Mouse (Mus musculus) lung, embryonic 14.5 days (tissue): Measurements from ENCODE around the gene Naip2. TPM values are rescaled to one million over a fixed set of nuclear protein-coding genes. Genes with fewer than 3 reads are reported as not detected.

ENCODE experiments used
- ATAC-seq: fragments of 200-750 bp; cut with Nextera tagmentation; 2 replicates; pipeline ENCODE4 v1.8.0; 2017; ENCODE audit warnings: mild to moderate bottlenecking, moderate TSS enrichment, moderate library complexity; ENCODE audit not compliant: insufficient read depth
- DNase-seq: peaks from one replicate; pipeline ENCODE4 v3.0.0-alpha.2; 2015
- H3K27ac ChIP-seq: fragments of 300-500 bp; sonication (generic); 2 replicates; pipeline ENCODE4 v1.5.1; 2014; ENCODE audit warnings: low read depth, mild to moderate bottlenecking, moderate library complexity
- H3K27me3 ChIP-seq: fragments of 300-500 bp; sonication (generic); 2 replicates; pipeline ENCODE4 v1.6.1; 2014; ENCODE audit warnings: low read length, control low read depth; ENCODE audit not compliant: insufficient read depth
- H3K36me3 ChIP-seq: fragments of 300-500 bp; sonication (generic); 2 replicates; pipeline ENCODE4 v1.6.1; 2014; ENCODE audit warnings: control low read depth; ENCODE audit not compliant: insufficient read depth
- H3K4me1 ChIP-seq: fragments of 300-500 bp; sonication (generic); 2 replicates; pipeline ENCODE4 v1.6.1; 2014; ENCODE audit warnings: antibody characterized with exemption, control low read depth; ENCODE audit not compliant: insufficient read depth
- H3K4me2 ChIP-seq: fragments of 300-500 bp; sonication (generic); 2 replicates; pipeline ENCODE4 v1.6.1; 2014; ENCODE audit warnings: mild to moderate bottlenecking
- H3K4me3 ChIP-seq: fragments of 300-500 bp; sonication (generic); 2 replicates; pipeline ENCODE4 v1.5.1; 2014; ENCODE audit warnings: low read depth, low read length
- H3K9ac ChIP-seq: fragments of 300-500 bp; sonication (generic); 2 replicates; pipeline ENCODE4 v1.6.1; 2014
- H3K9me3 ChIP-seq: fragments of 300-500 bp; sonication (generic); 2 replicates; pipeline ENCODE4 v1.6.1; 2016; ENCODE audit warnings: low read depth, low read length, control low read depth
- CTCF ChIP-seq: IDR thresholded peaks from 2 replicates; pipeline ENCODE4 v1.5.1; 2016; ENCODE audit warnings: antibody characterized with exemption, low read depth
- WGBS: fragments of 180-500 bp; shearing (Covaris S2); extraction: QIAGEN DNeasy Blood & Tissue Kit; methylation state at CpG from one replicate; pipeline ENCODE4 v1.1.7; 2014; 5-methylcytosine and 5-hydroxymethylcytosine counted together
- polyA plus RNA-seq: library from polyadenylated mRNA; unstranded; fragments of >200 nt; fragmentation: Nextera tagmentation; extraction: Ambion mirVana; gene quantifications from 2 replicates; pipeline ENCODE4 v1.2.1, GENCODE M21; 2014

The Naip2 gene
- polyA plus RNA-seq, 1 experiment from 2014 or later = 0.43 TPM

DNA sequence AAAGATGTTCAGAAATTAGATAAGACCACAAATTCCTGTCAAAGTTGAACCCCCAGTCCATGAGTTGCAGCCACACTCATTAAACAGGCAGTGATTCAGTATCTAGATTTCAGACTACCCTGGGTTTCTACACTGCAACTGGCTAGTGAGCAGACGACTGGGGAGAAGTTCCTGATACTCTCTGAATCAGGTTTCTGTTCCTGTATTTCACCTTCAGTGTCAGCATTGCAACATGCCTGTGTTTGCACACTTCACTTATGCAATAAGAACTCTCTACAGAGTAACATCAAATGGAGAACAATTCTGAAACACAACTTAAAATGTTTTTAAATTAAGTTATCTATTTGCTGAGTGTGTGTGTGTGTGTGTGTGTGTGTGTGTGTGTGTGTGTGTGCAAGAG, 49.2 kb downstream of the Naip2 start:
- Histone ChIP-seq H3K27ac (no peak overlapping the region), H3K4me3 (no peak overlapping the region), H3K27me3 (no peaks in the 10 kb centered on the region), H3K36me3 (no peaks in the 10 kb centered on the region), H3K4me1 (no peaks in the 10 kb centered on the region), H3K9me3 (no peaks in the 10 kb centered on the region), H3K4me2 (no peak overlapping the region), H3K9ac (no peak overlapping the region)
- no peak for TF ChIP-seq CTCF
- no peak for ATAC-seq
- no peak for DNase-seq
- WGBS = 42% methylated on average over 1 of the region's 1 CpGs

DNA sequence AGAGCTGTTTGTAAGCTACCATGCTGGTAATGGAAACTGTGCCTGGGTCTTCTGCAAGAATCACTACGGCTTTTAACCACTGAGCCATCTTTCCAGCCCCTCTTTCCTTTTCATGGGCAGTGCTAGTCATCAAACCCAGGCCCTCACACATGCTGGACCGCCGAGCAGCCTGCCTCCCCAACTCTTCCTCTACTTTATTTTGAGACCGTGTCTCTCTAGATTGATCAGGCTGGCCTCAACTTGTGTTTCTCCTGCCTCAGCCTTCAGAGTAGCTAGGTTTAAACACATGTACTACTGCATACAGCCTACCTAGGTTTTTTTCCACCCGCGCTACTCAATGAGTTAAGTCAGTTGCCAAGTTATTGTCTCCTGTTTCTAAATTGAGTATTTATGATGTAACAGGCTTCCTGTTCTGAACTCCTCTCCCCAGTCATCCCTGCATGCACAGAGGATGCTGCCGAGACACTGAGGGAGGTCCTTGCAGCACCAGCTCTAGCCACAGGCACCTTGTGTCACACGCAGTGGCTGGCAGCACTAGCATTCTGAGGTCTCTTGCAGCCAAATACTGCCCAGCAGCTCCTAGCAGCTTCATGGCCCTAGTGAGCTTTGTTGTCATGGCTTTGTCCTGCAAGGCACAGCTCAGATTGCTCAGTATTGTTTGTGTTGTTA, 60.1 kb downstream of the Naip2 start:
- Histone ChIP-seq H3K4me1 (no peaks in the 10 kb centered on the region), H3K4me3 (no peak overlapping the region), H3K4me2 (no peak overlapping the region), H3K9me3 (no peaks in the 10 kb centered on the region), H3K27ac (no peak overlapping the region), H3K9ac (no peak overlapping the region), H3K36me3 (peaks cover 22% of the 10 kb centered on the region), H3K27me3 (no peaks in the 10 kb centered on the region)
- no peak for ATAC-seq
- 77% methylated on average over 8 of the region's 8 CpGs for WGBS
- DNase-seq = no peak
- TF ChIP-seq CTCF = no peak

DNA sequence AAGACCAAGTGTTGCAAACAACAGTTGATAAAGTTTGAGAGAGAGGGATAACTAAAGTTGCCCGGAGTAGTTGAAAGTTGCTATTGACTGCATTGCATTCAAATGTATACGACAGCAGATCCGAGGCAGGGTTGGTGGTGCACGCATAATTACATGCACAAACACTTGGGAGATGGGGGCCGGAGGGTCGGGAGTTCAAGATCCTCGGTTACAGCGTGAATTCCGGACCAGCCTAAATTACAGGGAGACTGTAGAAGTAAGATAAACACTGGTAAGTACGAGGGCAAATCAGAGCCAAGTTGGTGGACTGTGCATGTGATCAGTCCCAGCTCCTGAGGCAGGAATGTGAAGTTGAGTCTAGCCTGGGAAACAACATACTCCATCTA, 76.6 kb downstream of the Naip2 start:
- WGBS = 2% methylated on average over 10 of the region's 10 CpGs

DNA sequence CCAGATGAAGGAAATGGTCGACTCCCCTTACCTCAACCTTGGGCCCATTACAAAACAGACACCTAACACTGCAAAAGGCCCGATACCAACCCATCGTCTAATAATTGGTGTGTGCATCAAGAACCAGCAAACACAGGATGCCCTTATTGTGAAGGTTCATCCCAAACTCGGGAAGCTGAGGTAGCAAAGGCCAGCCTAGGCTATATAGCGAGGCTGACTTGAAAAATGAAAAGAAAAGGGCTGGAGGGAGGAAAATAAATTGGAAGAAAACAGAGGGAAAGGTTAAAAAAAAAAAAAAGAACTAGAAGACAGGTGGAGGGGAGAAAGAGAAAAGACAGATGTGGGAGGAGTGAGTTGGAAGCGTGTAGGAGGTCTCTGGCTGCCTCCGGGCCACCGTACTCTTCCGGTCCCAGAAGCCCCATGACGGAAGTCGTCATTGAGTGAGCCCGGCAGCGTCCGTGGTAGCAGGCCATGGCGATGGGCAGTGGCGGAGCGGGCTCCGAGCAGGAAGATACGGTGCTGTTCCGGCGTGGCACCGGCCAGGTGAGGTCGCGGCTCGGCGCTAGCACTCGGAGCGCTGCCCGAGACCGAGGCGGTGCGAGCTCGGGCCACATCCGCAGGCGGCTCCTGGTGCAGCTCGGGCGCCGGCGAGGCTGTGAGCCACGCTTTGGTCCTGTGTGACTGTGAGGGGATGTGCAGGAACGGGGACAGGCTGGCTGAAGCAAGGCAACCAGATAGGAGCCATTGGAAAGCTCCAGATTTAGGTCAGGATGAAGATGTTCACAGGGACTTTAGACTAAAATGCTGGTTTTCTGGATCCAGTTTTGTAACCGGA, 77.3 kb downstream of the Naip2 start, which contains the start of gene Smn1:
TSS of gene Smn1 (plus strand) at position 430 of the 835 bp plus-strand sequence.
- H3K36me3 ChIP-seq = peaks cover 28% of the 10 kb centered on the region
- no peak for TF ChIP-seq CTCF
- peaks cover 5% of the 10 kb centered on the region; the same call in 1 of the 2 replicates for H3K4me1 ChIP-seq
- peak within 1 kb of the TSS; percentile 84 for H3K4me2 ChIP-seq
- DNase-seq (peak; percentile 96), ATAC-seq (peak; percentile 99)
- H3K27ac ChIP-seq = no peak within 1 kb of the TSS
- peak within 1 kb of the TSS; percentile 77 for H3K4me3 ChIP-seq
- H3K9me3 ChIP-seq = no peaks in the 10 kb centered on the region
- H3K27me3 ChIP-seq = no peaks in the 10 kb centered on the region
- WGBS = 4% methylated on average over 42 of the region's 42 CpGs
- H3K9ac ChIP-seq = peak within 1 kb of the TSS; percentile 80

More for the DNA sequence above, 76.6 kb downstream of the Naip2 start:
- Histone ChIP-seq H3K27me3 (no peaks in the 10 kb centered on the region), H3K4me3 (peak overlapping the region; percentile 77), H3K27ac (no peak overlapping the region), H3K4me2 (peak overlapping the region; percentile 84), H3K36me3 (peaks cover 28% of the 10 kb centered on the region), H3K9me3 (no peaks in the 10 kb centered on the region), H3K4me1 (peaks cover 5% of the 10 kb centered on the region; the same call in 1 of the 2 replicates), H3K9ac (peak overlapping the region; percentile 80)
- no peak for TF ChIP-seq CTCF
- ATAC-seq = peak; percentile 32; the same call in 1 of the 2 replicates
- DNase-seq = no peak

DNA sequence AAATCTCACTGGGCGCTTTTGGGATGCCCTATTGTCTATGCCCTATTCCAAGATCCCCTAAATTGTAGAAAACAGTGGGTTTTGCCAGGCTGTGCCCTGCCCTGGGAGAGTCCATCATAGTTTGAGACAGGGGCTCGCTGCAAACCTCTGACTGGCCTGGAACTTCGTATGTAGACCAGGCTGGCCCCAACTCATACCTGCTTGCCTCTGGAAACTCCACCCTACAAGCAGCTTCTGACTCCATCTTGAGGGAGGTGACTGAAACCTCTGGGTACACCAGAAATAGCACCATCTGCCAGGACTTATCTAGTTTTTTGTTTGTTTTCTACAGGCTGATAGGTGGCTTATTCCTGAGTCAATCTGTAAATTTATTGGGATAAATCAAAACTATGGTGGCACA, 77.9 kb downstream of the Naip2 start:
- ATAC-seq (peak; percentile 9; the same call in 1 of the 2 replicates), DNase-seq (no peak)
- Histone ChIP-seq H3K9me3 (no peaks in the 10 kb centered on the region), H3K4me2 (peak overlapping the region; percentile 84), H3K36me3 (peaks cover 23% of the 10 kb centered on the region), H3K9ac (peak overlapping the region; percentile 80; the same call in 1 of the 2 replicates), H3K27ac (no peak overlapping the region), H3K4me1 (peaks cover 5% of the 10 kb centered on the region; the same call in 1 of the 2 replicates), H3K4me3 (peak overlapping the region; percentile 77), H3K27me3 (no peaks in the 10 kb centered on the region)
- 80% methylated on average over 3 of the region's 3 CpGs for WGBS
- TF ChIP-seq CTCF = no peak

DNA sequence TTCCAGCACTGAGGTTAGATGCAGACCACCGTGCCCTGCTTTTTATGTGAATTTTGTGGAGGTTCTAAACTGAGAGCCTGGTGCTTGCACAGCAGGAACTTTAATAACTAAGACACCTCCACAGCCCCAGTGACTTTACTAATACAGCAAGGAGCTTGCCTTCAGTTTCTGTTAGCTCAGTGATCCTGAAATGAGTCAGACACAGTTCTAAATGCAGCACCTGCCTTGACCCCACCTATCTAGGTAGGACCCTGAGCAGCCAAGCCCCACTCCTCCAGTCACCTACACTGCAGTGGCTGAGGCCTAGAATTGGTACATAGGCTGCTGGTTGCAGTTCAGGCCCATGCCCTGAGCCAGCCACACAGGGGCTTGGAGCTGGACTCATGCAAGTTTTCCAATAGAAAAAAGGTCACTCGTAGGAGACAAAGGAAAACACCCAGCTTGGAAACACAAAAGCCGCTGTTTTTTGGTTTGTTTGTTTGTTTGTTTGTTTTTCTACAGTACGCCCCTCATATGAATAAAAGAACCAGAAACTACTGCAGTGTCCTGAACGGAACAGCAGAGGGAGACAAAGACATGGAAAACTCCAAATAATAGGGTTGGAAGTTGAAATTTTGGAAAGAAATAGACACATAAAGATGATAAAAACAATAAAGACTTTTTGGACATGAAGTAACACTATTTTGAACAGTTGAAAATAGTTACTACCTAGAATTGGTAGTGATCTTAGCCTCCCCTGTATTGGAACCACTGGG, 89.5 kb downstream of the Naip2 start:
- Histone ChIP-seq H3K4me3 (no peak overlapping the region), H3K9me3 (no peaks in the 10 kb centered on the region), H3K27ac (no peak overlapping the region), H3K9ac (no peak overlapping the region), H3K4me2 (no peak overlapping the region), H3K4me1 (no peaks in the 10 kb centered on the region), H3K36me3 (0 out of 2 replicates have a peak, but pooled peaks cover 21% of the 10 kb centered on the region), H3K27me3 (no peaks in the 10 kb centered on the region)
- 38% methylated on average over 5 of the region's 5 CpGs for WGBS
- DNase-seq (peak; percentile 71), ATAC-seq (no peak)
- peak; percentile 51 for TF ChIP-seq CTCF
